Mouse (Mus musculus) ES-E14 (cell line): Measurements from ENCODE around the gene Oxsm.

Experiments
- HCFC1 ChIP-seq: IDR thresholded peaks from 2 replicates; pipeline ENCODE4 v1.6.1; 2012; ENCODE audit warnings: low read length, inconsistent platforms, borderline replicate concordance; ENCODE audit not compliant: insufficient read depth
- MAFK ChIP-seq: IDR thresholded peaks from 2 replicates; pipeline ENCODE4 v1.6.1; 2014; ENCODE audit warnings: mild to moderate bottlenecking, low read depth, low read length, inconsistent platforms; ENCODE audit not compliant: insufficient read depth
- ZNF384 ChIP-seq: IDR thresholded peaks from 2 replicates; pipeline ENCODE4 v1.6.1; 2012; ENCODE audit warnings: low read depth, low read length, inconsistent platforms

- TF ChIP-seq HCFC1 = no peak
- TF ChIP-seq MAFK = no peak
- TF ChIP-seq ZNF384 = no peak
Measured at GRCm38 (mm10) chr14:16233515-16233914, 16.1 kb downstream of the Oxsm start.
